Mouse (Mus musculus) heart, embryonic 10.5 days (tissue): ENCODE data around the gene Tram2. TPM values are rescaled to one million over a fixed set of nuclear protein-coding genes. Genes with fewer than 3 reads are reported as not detected.

Experiments
- DNase-seq: peaks from one replicate; pipeline ENCODE4 v3.0.0-alpha.2; 2017; ENCODE audit warnings: low spot score
- H3K27ac ChIP-seq: fragments of 300-500 bp; sonication (generic); 2 replicates; pipeline ENCODE4 v1.5.1; 2016; ENCODE audit warnings: mild to moderate bottlenecking
- H3K27me3 ChIP-seq: fragments of 300-500 bp; sonication (generic); 2 replicates; pipeline ENCODE4 v1.6.1; 2016; ENCODE audit warnings: mild to moderate bottlenecking; ENCODE audit not compliant: poor library complexity, insufficient read depth, severe bottlenecking
- H3K36me3 ChIP-seq: fragments of 300-500 bp; sonication (generic); 2 replicates; pipeline ENCODE4 v1.6.1; 2016; ENCODE audit warnings: mild to moderate bottlenecking, moderate library complexity
- H3K4me1 ChIP-seq: fragments of 300-500 bp; sonication (generic); 2 replicates; pipeline ENCODE4 v1.6.1; 2016; ENCODE audit warnings: mild to moderate bottlenecking
- H3K4me3 ChIP-seq: fragments of 300-500 bp; sonication (generic); 2 replicates; pipeline ENCODE4 v1.5.1; 2016; ENCODE audit warnings: mild to moderate bottlenecking, moderate library complexity
- H3K9me3 ChIP-seq: fragments of 300-500 bp; sonication (generic); 2 replicates; pipeline ENCODE4 v1.6.1; 2016; ENCODE audit warnings: mild to moderate bottlenecking, moderate library complexity
- WGBS: fragments of 180-500 bp; shearing (Covaris S2); methylation state at CpG from one replicate; pipeline ENCODE4 v1.1.7; 2016; 5-methylcytosine and 5-hydroxymethylcytosine counted together
- polyA plus RNA-seq: library from polyadenylated mRNA; unstranded; fragments of >200 nt; fragmentation: Nextera tagmentation; extraction: Ambion mirVana; gene quantifications from 2 replicates; pipeline ENCODE4 v1.2.1, GENCODE M21; 2016

Tram2 gene
- polyA plus RNA-seq, 1 experiment from 2014 or later, result 5.8 TPM

GRCm38 (mm10) chr1:21078481-21079214 lies 381 bp downstream of the Tram2 start:
- H3K27me3 ChIP-seq, result no peaks in the 10 kb centered on the region
- 1% methylated on average over 36 of the region's 36 CpGs for WGBS
- H3K4me1 ChIP-seq, result peaks cover 51% of the 10 kb centered on the region
- no peaks in the 10 kb centered on the region for H3K36me3 ChIP-seq
- H3K9me3 ChIP-seq, result no peaks in the 10 kb centered on the region
- H3K4me3 ChIP-seq, result peak overlapping the region; percentile 73
- H3K27ac ChIP-seq, result peak overlapping the region; percentile 94
- DNase-seq, result no peak

GRCm38 (mm10) chr1:21077619-21078018 lies 1.4 kb downstream of the Tram2 start:
- Histone ChIP-seq H3K9me3 (no peaks in the 10 kb centered on the region), H3K27me3 (no peaks in the 10 kb centered on the region), H3K4me1 (peaks cover 62% of the 10 kb centered on the region), H3K4me3 (peak overlapping the region; percentile 73; the same call in 1 of the 2 replicates), H3K36me3 (no peaks in the 10 kb centered on the region), H3K27ac (peak overlapping the region; percentile 94; the same call in 1 of the 2 replicates)
- DNase-seq, result no peak
- 67% methylated on average over 7 of the region's 7 CpGs for WGBS

- Histone ChIP-seq H3K27me3 (no peaks in the 10 kb centered on the region), H3K4me1 (peaks cover 62% of the 10 kb centered on the region), H3K27ac (no peak overlapping the region), H3K9me3 (no peaks in the 10 kb centered on the region), H3K4me3 (0 out of 2 replicates have a peak overlapping the region, but pooled peaks have one; percentile 25), H3K36me3 (no peaks in the 10 kb centered on the region)
- 61% methylated on average over 5 of the region's 5 CpGs for WGBS
- DNase-seq, result no peak
These were observed 1.8 kb downstream of the Tram2 start for GRCm38 (mm10) chr1:21077191-21077590.

GRCm38 (mm10) chr1:21075986-21076495 lies 3.0 kb downstream of the Tram2 start:
- peak overlapping the region; percentile 37; the same call in 1 of the 2 replicates for H3K4me3 ChIP-seq
- 0 out of 2 replicates have a peak, but pooled peaks cover 5% of the 10 kb centered on the region for H3K36me3 ChIP-seq
- no peak for DNase-seq
- 9% methylated on average over 6 of the region's 6 CpGs for WGBS
- peaks cover 62% of the 10 kb centered on the region for H3K4me1 ChIP-seq
- H3K27ac ChIP-seq, result peak overlapping the region; percentile 72
- H3K27me3 ChIP-seq, result no peaks in the 10 kb centered on the region
- H3K9me3 ChIP-seq, result no peaks in the 10 kb centered on the region

- Histone ChIP-seq H3K27me3 (no peaks in the 10 kb centered on the region), H3K9me3 (no peaks in the 10 kb centered on the region), H3K27ac (peak overlapping the region; percentile 74), H3K36me3 (0 out of 2 replicates have a peak, but pooled peaks cover 5% of the 10 kb centered on the region), H3K4me3 (no peak overlapping the region), H3K4me1 (peaks cover 75% of the 10 kb centered on the region)
- WGBS, result 47% methylated on average over 5 of the region's 5 CpGs
- peak; percentile 88 for DNase-seq
These were observed 4.8 kb downstream of the Tram2 start for GRCm38 (mm10) chr1:21074231-21074630.

GRCm38 (mm10) chr1:21072875-21073444 lies 6.1 kb downstream of the Tram2 start:
- H3K27me3 ChIP-seq, result no peaks in the 10 kb centered on the region
- H3K36me3 ChIP-seq, result 0 out of 2 replicates have a peak, but pooled peaks cover 5% of the 10 kb centered on the region
- no peaks in the 10 kb centered on the region for H3K9me3 ChIP-seq
- peaks cover 73% of the 10 kb centered on the region for H3K4me1 ChIP-seq
- H3K4me3 ChIP-seq, result no peak overlapping the region
- WGBS, result 66% methylated on average over 12 of the region's 12 CpGs
- DNase-seq, result no peak
- H3K27ac ChIP-seq, result peak overlapping the region; percentile 74

GRCm38 (mm10) chr1:21070658-21071057 lies 8.4 kb downstream of the Tram2 start:
- H3K9me3 ChIP-seq, result no peaks in the 10 kb centered on the region
- WGBS, result 67% methylated on average over 13 of the region's 13 CpGs
- H3K4me1 ChIP-seq, result peaks cover 62% of the 10 kb centered on the region
- H3K4me3 ChIP-seq, result no peak overlapping the region
- no peak for DNase-seq
- H3K36me3 ChIP-seq, result peaks cover 18% of the 10 kb centered on the region
- 0 out of 2 replicates have a peak overlapping the region, but pooled peaks have one; percentile 36 for H3K27ac ChIP-seq
- no peaks in the 10 kb centered on the region for H3K27me3 ChIP-seq

- Histone ChIP-seq H3K27ac (0 out of 2 replicates have a peak overlapping the region, but pooled peaks have one; percentile 3), H3K27me3 (no peaks in the 10 kb centered on the region), H3K4me3 (no peak overlapping the region), H3K4me1 (peaks cover 61% of the 10 kb centered on the region), H3K36me3 (peaks cover 18% of the 10 kb centered on the region), H3K9me3 (no peaks in the 10 kb centered on the region)
- DNase-seq, result no peak
- WGBS, result 77% methylated on average over 12 of the region's 12 CpGs
These were observed 9.1 kb downstream of the Tram2 start for GRCm38 (mm10) chr1:21069830-21070522.

- Histone ChIP-seq H3K36me3 (peaks cover 18% of the 10 kb centered on the region), H3K9me3 (no peaks in the 10 kb centered on the region), H3K27ac (no peak overlapping the region), H3K4me1 (peaks cover 46% of the 10 kb centered on the region), H3K27me3 (no peaks in the 10 kb centered on the region), H3K4me3 (no peak overlapping the region)
- 18% methylated on average over 1 of the region's 1 CpGs for WGBS
- DNase-seq, result peak; percentile 84
These were observed 10.5 kb downstream of the Tram2 start for GRCm38 (mm10) chr1:21068491-21068890.

- no peaks in the 10 kb centered on the region for H3K9me3 ChIP-seq
- H3K4me3 ChIP-seq, result no peak overlapping the region
- peaks cover 38% of the 10 kb centered on the region for H3K4me1 ChIP-seq
- H3K36me3 ChIP-seq, result peaks cover 18% of the 10 kb centered on the region
- H3K27me3 ChIP-seq, result no peaks in the 10 kb centered on the region
- no peak overlapping the region for H3K27ac ChIP-seq
- no peak for DNase-seq
- WGBS, result 88% methylated on average over 11 of the region's 11 CpGs
These were observed 11.3 kb downstream of the Tram2 start for GRCm38 (mm10) chr1:21067536-21068221.

- no peaks in the 10 kb centered on the region for H3K27me3 ChIP-seq
- peaks cover 16% of the 10 kb centered on the region for H3K36me3 ChIP-seq
- H3K27ac ChIP-seq, result no peak overlapping the region
- H3K4me3 ChIP-seq, result no peak overlapping the region
- WGBS, result 90% methylated on average over 5 of the region's 5 CpGs
- DNase-seq, result no peak
- no peaks in the 10 kb centered on the region for H3K9me3 ChIP-seq
- H3K4me1 ChIP-seq, result peaks cover 19% of the 10 kb centered on the region
These were observed 14.9 kb downstream of the Tram2 start for GRCm38 (mm10) chr1:21064153-21064552.

GRCm38 (mm10) chr1:21059385-21060109 lies 19.5 kb downstream of the Tram2 start:
- Histone ChIP-seq H3K27ac (no peak overlapping the region), H3K9me3 (0 out of 2 replicates have a peak, but pooled peaks cover 4% of the 10 kb centered on the region), H3K36me3 (peaks cover 16% of the 10 kb centered on the region), H3K27me3 (no peaks in the 10 kb centered on the region), H3K4me1 (no peaks in the 10 kb centered on the region; the same call in 1 of the 2 replicates), H3K4me3 (no peak overlapping the region)
- DNase-seq, result no peak
- WGBS, result 82% methylated on average over 5 of the region's 5 CpGs
